Mouse (Mus musculus) small intestine, adult 2 months (tissue): ENCODE measurements around the gene Eng.

Experiments used
- CTCF ChIP-seq: fragments of 200-500 bp; IDR thresholded peaks from 2 replicates; pipeline ENCODE4 v1.5.1; 2012; ENCODE audit warnings: low read depth, mild to moderate bottlenecking, control low read depth, inconsistent platforms, low read length, moderate library complexity, mixed read lengths; ENCODE audit not compliant: insufficient replicate concordance, insufficient read length; ENCODE audit errors: extremely low read depth
- POLR2A ChIP-seq: fragments of 200-500 bp; IDR thresholded peaks from 2 replicates; pipeline ENCODE4 v1.6.1; 2012; ENCODE audit warnings: low read depth, mild to moderate bottlenecking, control low read depth, inconsistent platforms, low read length, moderate library complexity

DNA sequence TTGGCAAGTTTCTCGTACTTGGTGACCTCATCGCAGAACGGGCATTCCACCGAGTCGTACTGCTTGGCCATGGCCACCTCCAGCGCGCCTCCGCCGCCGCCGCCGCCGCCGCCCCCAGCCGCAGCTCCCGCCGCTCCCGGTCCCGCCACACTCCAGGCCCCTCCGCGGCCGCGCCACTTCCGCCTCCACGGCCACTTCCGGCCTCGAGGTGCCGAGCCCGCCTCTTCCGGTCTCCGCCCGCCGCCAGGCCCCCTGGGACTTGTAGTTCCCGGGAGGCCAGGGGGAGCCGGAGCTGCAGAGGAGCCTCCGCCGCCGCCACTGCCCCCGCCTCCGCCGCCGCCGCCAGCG lies 66.2 kb downstream of the Eng start:
- TF ChIP-seq CTCF: no peak
- TF ChIP-seq POLR2A: no peak
